Comparison of ENCODE assay signal across 8 mouse cellular contexts in the genomic region with DNA sequence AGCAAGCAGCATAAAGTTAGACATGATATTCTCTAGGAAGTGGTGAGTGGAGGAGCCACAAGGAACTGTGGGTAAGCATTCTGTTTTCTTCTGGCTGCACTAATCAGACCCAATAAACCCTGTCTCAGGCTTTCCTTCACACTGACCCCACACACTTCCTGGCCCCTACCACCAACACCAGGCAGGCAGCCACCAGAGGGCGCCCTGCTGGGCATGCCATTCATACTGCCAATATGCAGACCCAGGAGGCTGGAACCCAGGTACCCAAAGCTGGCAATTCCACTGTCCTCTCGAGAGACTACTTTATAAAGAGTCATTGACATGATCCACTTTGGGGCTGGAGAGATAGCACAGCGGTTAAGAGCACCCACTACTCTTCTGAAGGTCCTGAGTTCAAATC. TPM values are rescaled to one million over a fixed set of nuclear protein-coding genes. Genes with fewer than 3 reads are reported as not detected.
A peak's percentile ranks its signal among the peaks of the same experiment; 100 is the strongest.
DNase-seq lines count a peak whose midpoint lies in the region; ATAC-seq and TF ChIP-seq lines count a peak whose summit lies in the region.

No protein-coding gene starts in this region.

- H3K9me3 ChIP-seq in kidney, postnatal 0 days (replicated peaks; ENCODE audit: low read length): no peaks in the 10 kb centered on the region

- TF ChIP-seq POLR2A in olfactory bulb, adult 2 months (IDR thresholded peaks at IDR 0.05; ENCODE audit: insufficient read depth, low read depth, low read length): no peak

- H3K27me3 ChIP-seq in kidney, postnatal 0 days (ENCODE audit: insufficient read depth, low read length): no peaks in the 10 kb centered on the region

- no peak overlapping the region for H3K4me3 ChIP-seq in gastrocnemius, adult 2 months
- H3K4me3 ChIP-seq in kidney, postnatal 0 days (replicated peaks; ENCODE audit: low read depth, low read length): no peak overlapping the region
- no peak overlapping the region for H3K4me3 ChIP-seq in olfactory bulb, adult 2 months (ENCODE audit: insufficient read depth, low read depth, low read length)

- no peak overlapping the region for H3K4me2 ChIP-seq in kidney, postnatal 0 days (ENCODE audit: low read length)

- H3K9ac ChIP-seq in kidney, postnatal 0 days (ENCODE audit: low read depth, low read length): no peak overlapping the region

- TF ChIP-seq CTCF in gastrocnemius, adult 2 months (IDR thresholded peaks at IDR 0.05): peak; percentile 71
- TF ChIP-seq CTCF in kidney, postnatal 0 days (IDR thresholded peaks at IDR 0.05; ENCODE audit: low read depth): peak; percentile 66
- TF ChIP-seq CTCF in olfactory bulb, adult 2 months (IDR thresholded peaks at IDR 0.05; ENCODE audit: insufficient read depth, low read depth, low read length): peak; percentile 40

- H3K4me1 ChIP-seq in kidney, postnatal 0 days (replicated peaks; ENCODE audit: insufficient read depth, low read length): no peaks in the 10 kb centered on the region
- peaks cover 8% of the 10 kb centered on the region; the same call in 1 of the 2 replicates for H3K4me1 ChIP-seq in olfactory bulb, adult 2 months (ENCODE audit: control insufficient read depth, insufficient read depth, low read length)

- peak; percentile 76 for DNase-seq in gastrocnemius, adult 2 months
- DNase-seq in gastrocnemius, postnatal 25 days: no peak
- DNase-seq in ovary, postnatal 14 days (ENCODE audit: low spot score): peak; percentile 48
- no peak for DNase-seq in ovary, postnatal 10 days (ENCODE audit: low spot score)
- DNase-seq in cerebellum, adult 8-10 months: peak; percentile 37
- no peak for DNase-seq in kidney, postnatal 0 days (ENCODE audit: low spot score)

- peaks cover 35% of the 10 kb centered on the region for H3K36me3 ChIP-seq in kidney, postnatal 0 days (ENCODE audit: insufficient read depth, low read length)

- WGBS in kidney, postnatal 0 days: 72% methylated on average over 3 of the region's 3 CpGs
- 43% methylated on average over 3 of the region's 3 CpGs for WGBS in olfactory bulb, adult 2 months

- intact Hi-C loops in gastrocnemius, adult 2 months (cut with DNase I): no loop called here

- ATAC-seq in kidney, postnatal 0 days (replicated peaks; ENCODE audit: low FRiP score, low read depth): no peak
- no peak; the same call in 1 of the 2 replicates for ATAC-seq in frontal cortex, adult (ENCODE audit: low TSS enrichment)

- no peak overlapping the region for H3K27ac ChIP-seq in gastrocnemius, adult 2 months
- H3K27ac ChIP-seq in kidney, postnatal 0 days: no peak overlapping the region
- H3K27ac ChIP-seq in olfactory bulb, adult 2 months (ENCODE audit: insufficient read depth, low read depth, low read length): no peak overlapping the region

RNA-seq across cellular contexts. Expression of a gene that starts 14.6 kb away (rescaled TPM):
- total RNA-seq in gastrocnemius, adult 2 months (2021): 1 to 10 TPM; 4.8 to 7.1 TPM
- 1 to 10 TPM; 4.7 to 5.5 TPM for total RNA-seq in gastrocnemius, postnatal 25 days (2021)
- 2.6 and 3.3 TPM in 2 replicates for polyA plus RNA-seq in kidney, postnatal 0 days (2015; fragmentation: Nextera tagmentation; extraction: Ambion mirVana)
- not detected in 2 replicates for polyA plus RNA-seq in olfactory bulb, adult 2 months (2012; ENCODE audit: insufficient read depth, insufficient read length, low replicate concordance, missing spikeins)

RNA-seq across cellular contexts. Expression of a gene that starts 38.0 kb away (rescaled TPM):
- total RNA-seq in gastrocnemius, adult 2 months (2021): 10 to 100 TPM; 20.4 to 29.0 TPM
- 10 to 100 TPM; 19.8 to 23.0 TPM for total RNA-seq in gastrocnemius, postnatal 25 days (2021)
- 92.5 and 102 TPM in 2 replicates for polyA plus RNA-seq in kidney, postnatal 0 days (2015; fragmentation: Nextera tagmentation; extraction: Ambion mirVana)
- not detected in 2 replicates for polyA plus RNA-seq in olfactory bulb, adult 2 months (2012; ENCODE audit: insufficient read depth, insufficient read length, low replicate concordance, missing spikeins)

Comparison
In these comparisons a context has a peak if more than half of its experiments do, and no peak if none do; other contexts are left out.
1. DNase-seq: peak in gastrocnemius, adult 2 months (single experiment), ovary, postnatal 14 days (single experiment) and cerebellum, adult 8-10 months (single experiment); none in gastrocnemius, postnatal 25 days (single experiment), ovary, postnatal 10 days (single experiment) and kidney, postnatal 0 days (single experiment).
2. Peak in every context shown above with its lines, with median percentiles within 50 percentile points of each other: CTCF ChIP-seq.